Mouse (Mus musculus): ENCODE data around the gene Cuedc1. TPM values are rescaled to one million over a fixed set of nuclear protein-coding genes. Genes with fewer than 3 reads are reported as not detected.
"Not testable (repeated sequence)": the region's sequence is repeated elsewhere in the genome, so short reads cannot be mapped to it uniquely, and the experiment has no call there.

Cuedc1 gene
- polyA plus RNA-seq, 1 experiment from 2014 or later = 17.4 TPM

GRCm38 (mm10) chr11:88193824-88194696 is 96.2 kb downstream of the Cuedc1 start:
- no peaks in the 10 kb centered on the region for H3K9me3 ChIP-seq (ENCODE audit: control insufficient read depth, low read length)
- H3K4me2 ChIP-seq (ENCODE audit: low read depth, low read length) = peak overlapping the region; percentile 36
- H3K9ac ChIP-seq (ENCODE audit: low read depth, low read length) = peak overlapping the region; percentile 45; the same call in 1 of the 2 replicates
- peaks cover 16% of the 10 kb centered on the region for H3K4me1 ChIP-seq (ENCODE audit: control insufficient read depth, insufficient read depth, low read length)
- DNase-seq (ENCODE audit: low spot score) (no peak), ATAC-seq (ENCODE audit: low read depth) (no peak; the same call in 1 of the 2 replicates)
- peak overlapping the region; percentile 18 for H3K4me3 ChIP-seq (ENCODE audit: low read depth, low read length)
- H3K36me3 ChIP-seq (ENCODE audit: control insufficient read depth, insufficient read depth, low read length) = no peaks in the 10 kb centered on the region
- WGBS = 10% methylated on average over 29 of the region's 29 CpGs
- peaks cover 34% of the 10 kb centered on the region for H3K27me3 ChIP-seq (replicated peaks; ENCODE audit: control insufficient read depth, insufficient read depth, low read length)
- H3K27ac ChIP-seq (replicated peaks; ENCODE audit: low read depth, low read length) = no peak overlapping the region

DNA sequence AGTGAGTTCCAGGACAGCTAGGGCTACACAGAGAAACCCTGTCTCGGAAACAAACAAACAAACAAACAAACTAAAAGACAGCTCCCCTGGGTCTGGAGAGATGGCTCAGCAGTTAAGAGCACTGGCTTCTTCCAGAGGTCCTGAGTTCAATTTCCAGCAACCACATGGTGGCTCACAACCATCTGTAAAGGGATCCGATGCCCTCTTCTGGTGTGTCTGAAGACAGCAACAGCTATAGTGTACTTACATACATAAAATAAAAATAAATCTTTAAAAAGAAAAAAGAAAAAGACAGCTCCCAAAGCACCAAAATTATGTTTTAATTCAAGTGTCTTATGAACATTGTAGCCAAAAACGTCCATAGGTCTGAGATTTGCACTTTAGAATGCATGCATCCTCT is 97.8 kb downstream of the Cuedc1 start:
- not testable (repeated sequence) for H3K9me3 ChIP-seq (ENCODE audit: control insufficient read depth, low read length); ATAC-seq (ENCODE audit: low read depth); H3K9ac ChIP-seq (ENCODE audit: low read depth, low read length); DNase-seq (ENCODE audit: low spot score); H3K36me3 ChIP-seq (ENCODE audit: control insufficient read depth, insufficient read depth, low read length); H3K27ac ChIP-seq (replicated peaks; ENCODE audit: low read depth, low read length); H3K4me3 ChIP-seq (ENCODE audit: low read depth, low read length); H3K4me2 ChIP-seq (ENCODE audit: low read depth, low read length)
- Histone ChIP-seq H3K27me3 (replicated peaks; ENCODE audit: control insufficient read depth, insufficient read depth, low read length) (peaks cover 34% of the 10 kb centered on the region), H3K4me1 (ENCODE audit: control insufficient read depth, insufficient read depth, low read length) (peaks cover 16% of the 10 kb centered on the region)
- 74% methylated on average over 3 of the region's 3 CpGs for WGBS

- H3K9ac ChIP-seq (ENCODE audit: low read depth, low read length) = no peak overlapping the region
- WGBS = 3% methylated on average over 2 of the region's 2 CpGs
- no peak overlapping the region for H3K27ac ChIP-seq (replicated peaks; ENCODE audit: low read depth, low read length)
- DNase-seq (ENCODE audit: low spot score) = peak; percentile 89
- no peaks in the 10 kb centered on the region for H3K9me3 ChIP-seq (ENCODE audit: control insufficient read depth, low read length)
- no peak overlapping the region for H3K4me3 ChIP-seq (ENCODE audit: low read depth, low read length)
- H3K4me1 ChIP-seq (ENCODE audit: control insufficient read depth, insufficient read depth, low read length) = peaks cover 14% of the 10 kb centered on the region
- H3K27me3 ChIP-seq (replicated peaks; ENCODE audit: control insufficient read depth, insufficient read depth, low read length) = peaks cover 26% of the 10 kb centered on the region
- ATAC-seq (ENCODE audit: low read depth) = no peak
- H3K4me2 ChIP-seq (ENCODE audit: low read depth, low read length) = no peak overlapping the region
- no peaks in the 10 kb centered on the region for H3K36me3 ChIP-seq (ENCODE audit: control insufficient read depth, insufficient read depth, low read length)
These were observed 99.3 kb downstream of the Cuedc1 start for GRCm38 (mm10) chr11:88197153-88197576.

DNA sequence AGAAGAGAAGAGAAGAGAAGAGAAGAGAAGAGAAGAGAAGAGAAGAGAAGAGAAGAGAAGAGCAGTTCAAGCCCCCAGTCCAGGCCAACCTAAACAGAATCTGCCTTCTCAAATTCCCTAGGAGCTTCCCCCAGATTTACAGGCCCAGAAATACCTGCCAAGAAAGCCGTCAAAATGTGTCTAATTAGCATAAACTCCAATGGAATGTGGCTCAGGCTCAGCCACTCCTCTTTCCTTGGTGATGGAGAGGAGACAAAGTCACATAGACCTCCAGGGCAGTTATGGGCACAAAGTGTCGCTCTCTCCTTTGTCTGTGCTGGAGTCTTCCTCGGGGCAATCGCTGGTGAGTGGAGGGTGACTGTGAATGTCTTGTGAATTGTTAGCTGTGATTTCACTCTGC is 100.4 kb downstream of the Cuedc1 start:
- WGBS = 29% methylated on average over 4 of the region's 4 CpGs
- H3K27ac ChIP-seq (replicated peaks; ENCODE audit: low read depth, low read length) = 0 out of 2 replicates have a peak overlapping the region, but pooled peaks have one; percentile 33
- no peaks in the 10 kb centered on the region for H3K9me3 ChIP-seq (ENCODE audit: control insufficient read depth, low read length)
- H3K4me2 ChIP-seq (ENCODE audit: low read depth, low read length) = no peak overlapping the region
- H3K27me3 ChIP-seq (replicated peaks; ENCODE audit: control insufficient read depth, insufficient read depth, low read length) = peaks cover 15% of the 10 kb centered on the region
- no peak overlapping the region for H3K9ac ChIP-seq (ENCODE audit: low read depth, low read length)
- no peaks in the 10 kb centered on the region for H3K36me3 ChIP-seq (ENCODE audit: control insufficient read depth, insufficient read depth, low read length)
- DNase-seq (ENCODE audit: low spot score) (peak; percentile 65), ATAC-seq (ENCODE audit: low read depth) (no peak)
- H3K4me1 ChIP-seq (ENCODE audit: control insufficient read depth, insufficient read depth, low read length) = peaks cover 11% of the 10 kb centered on the region
- H3K4me3 ChIP-seq (ENCODE audit: low read depth, low read length) = no peak overlapping the region

- no peak overlapping the region for H3K27ac ChIP-seq (replicated peaks; ENCODE audit: low read depth, low read length)
- ATAC-seq (ENCODE audit: low read depth) (no peak), DNase-seq (ENCODE audit: low spot score) (no peak)
- no peak overlapping the region for H3K4me3 ChIP-seq (ENCODE audit: low read depth, low read length)
- H3K4me2 ChIP-seq (ENCODE audit: low read depth, low read length) = no peak overlapping the region
- H3K9ac ChIP-seq (ENCODE audit: low read depth, low read length) = no peak overlapping the region
- no peaks in the 10 kb centered on the region for H3K9me3 ChIP-seq (ENCODE audit: control insufficient read depth, low read length)
- 82% methylated on average over 2 of the region's 2 CpGs for WGBS
- H3K36me3 ChIP-seq (ENCODE audit: control insufficient read depth, insufficient read depth, low read length) = no peaks in the 10 kb centered on the region
- peaks cover 9% of the 10 kb centered on the region for H3K4me1 ChIP-seq (ENCODE audit: control insufficient read depth, insufficient read depth, low read length)
- no peaks in the 10 kb centered on the region for H3K27me3 ChIP-seq (replicated peaks; ENCODE audit: control insufficient read depth, insufficient read depth, low read length)
These were observed 103.3 kb downstream of the Cuedc1 start for GRCm38 (mm10) chr11:88201172-88201571.

DNA sequence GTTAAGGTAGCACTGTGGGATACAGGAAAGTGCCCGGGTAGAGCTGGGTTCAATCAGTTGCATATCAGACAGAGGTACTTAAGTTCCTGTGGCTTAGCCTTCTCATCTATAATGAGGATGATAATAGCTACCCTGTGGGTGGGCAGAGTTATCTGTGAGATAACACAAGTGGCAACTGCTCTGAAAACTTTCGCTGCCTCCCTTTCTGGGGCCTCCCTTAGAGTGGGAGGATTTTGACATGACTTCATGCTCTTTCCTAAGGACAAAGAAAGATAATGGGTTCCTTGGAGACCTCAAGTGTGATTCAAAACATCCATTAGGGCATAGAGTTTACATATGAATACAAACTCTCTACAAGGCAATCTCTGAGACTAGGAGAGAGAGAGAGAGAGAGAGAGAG is 104.2 kb downstream of the Cuedc1 start:
- Histone ChIP-seq H3K4me2 (ENCODE audit: low read depth, low read length) (no peak overlapping the region), H3K4me1 (ENCODE audit: control insufficient read depth, insufficient read depth, low read length) (peaks cover 9% of the 10 kb centered on the region), H3K36me3 (ENCODE audit: control insufficient read depth, insufficient read depth, low read length) (peaks cover 2% of the 10 kb centered on the region; the same call in 1 of the 2 replicates), H3K27me3 (replicated peaks; ENCODE audit: control insufficient read depth, insufficient read depth, low read length) (no peaks in the 10 kb centered on the region), H3K9me3 (ENCODE audit: control insufficient read depth, low read length) (no peaks in the 10 kb centered on the region), H3K4me3 (ENCODE audit: low read depth, low read length) (no peak overlapping the region), H3K9ac (ENCODE audit: low read depth, low read length) (no peak overlapping the region), H3K27ac (replicated peaks; ENCODE audit: low read depth, low read length) (no peak overlapping the region)
- no peak for ATAC-seq (ENCODE audit: low read depth)
- DNase-seq (ENCODE audit: low spot score) = no peak
- 18% methylated on average over 2 of the region's 2 CpGs for WGBS

GRCm38 (mm10) chr11:88203712-88204532 is 106.1 kb downstream of the Cuedc1 start, which contains the start of gene Mrps23:
TSS of gene Mrps23 (plus strand) at chr11:88204388.
- Histone ChIP-seq H3K36me3 (ENCODE audit: control insufficient read depth, insufficient read depth, low read length) (peaks cover 14% of the 10 kb centered on the region), H3K4me1 (ENCODE audit: control insufficient read depth, insufficient read depth, low read length) (peaks cover 9% of the 10 kb centered on the region), H3K9ac (ENCODE audit: low read depth, low read length) (peak within 1 kb of the TSS; percentile 77), H3K27ac (replicated peaks; ENCODE audit: low read depth, low read length) (peak within 1 kb of the TSS; percentile 91), H3K27me3 (replicated peaks; ENCODE audit: control insufficient read depth, insufficient read depth, low read length) (no peaks in the 10 kb centered on the region), H3K9me3 (ENCODE audit: control insufficient read depth, low read length) (no peaks in the 10 kb centered on the region), H3K4me3 (ENCODE audit: low read depth, low read length) (peak within 1 kb of the TSS; percentile 75), H3K4me2 (ENCODE audit: low read depth, low read length) (peak within 1 kb of the TSS; percentile 78)
- ATAC-seq (ENCODE audit: low read depth) (peak; percentile 95), DNase-seq (ENCODE audit: low spot score) (peak; percentile 98)
- WGBS = under 1% methylated on average over 51 of the region's 51 CpGs

DNA sequence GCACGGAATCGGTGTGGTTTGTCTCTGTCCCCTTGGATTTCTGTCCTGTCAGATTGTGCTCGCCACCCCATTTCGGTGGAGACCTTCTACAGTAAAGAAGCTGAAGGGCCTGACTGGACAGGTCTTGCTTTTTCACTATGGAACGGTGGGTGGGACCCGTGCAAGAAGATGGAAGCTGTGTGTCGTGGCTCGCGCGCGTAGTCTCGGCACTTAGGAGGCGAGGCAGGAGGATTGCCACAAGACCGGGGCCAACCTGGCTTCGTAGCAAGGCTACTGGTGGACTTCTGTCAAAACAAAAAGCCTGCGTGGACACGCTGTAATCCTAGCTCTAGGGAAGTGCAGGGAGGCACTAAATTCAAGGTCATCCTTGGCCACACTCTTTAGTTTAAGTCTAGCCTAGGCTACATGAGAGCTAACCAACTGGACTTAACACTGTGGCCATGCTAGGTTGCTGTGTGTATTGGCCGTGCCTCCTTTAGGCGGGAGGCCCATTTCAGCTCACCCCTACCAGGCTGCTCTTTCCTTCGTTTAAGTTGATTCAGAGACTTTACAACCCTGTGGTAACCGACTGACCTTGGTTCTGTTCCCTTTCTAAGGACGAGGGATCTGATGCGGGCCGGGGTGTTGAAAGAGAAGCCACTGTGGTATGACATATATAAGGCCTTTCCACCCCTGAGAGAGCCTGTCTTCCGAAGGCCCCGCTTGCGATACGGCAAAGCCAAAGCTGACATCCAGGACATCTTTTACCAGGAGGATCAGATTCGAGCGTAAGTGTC is 106.9 kb downstream of the Cuedc1 start:
- no peaks in the 10 kb centered on the region for H3K9me3 ChIP-seq (ENCODE audit: control insufficient read depth, low read length)
- H3K27ac ChIP-seq (replicated peaks; ENCODE audit: low read depth, low read length) = no peak overlapping the region; the same call in 1 of the 2 replicates
- DNase-seq (ENCODE audit: low spot score) (no peak), ATAC-seq (ENCODE audit: low read depth) (no peak)
- H3K4me2 ChIP-seq (ENCODE audit: low read depth, low read length) = peak overlapping the region; percentile 78
- H3K27me3 ChIP-seq (replicated peaks; ENCODE audit: control insufficient read depth, insufficient read depth, low read length) = no peaks in the 10 kb centered on the region
- peak overlapping the region; percentile 77 for H3K9ac ChIP-seq (ENCODE audit: low read depth, low read length)
- WGBS = 32% methylated on average over 28 of the region's 30 CpGs
- peak overlapping the region; percentile 75 for H3K4me3 ChIP-seq (ENCODE audit: low read depth, low read length)
- H3K36me3 ChIP-seq (ENCODE audit: control insufficient read depth, insufficient read depth, low read length) = peaks cover 23% of the 10 kb centered on the region
- peaks cover 9% of the 10 kb centered on the region for H3K4me1 ChIP-seq (ENCODE audit: control insufficient read depth, insufficient read depth, low read length)
